Mouse (Mus musculus) lung, adult 2 months (tissue): ENCODE data around the gene Nfkb1.

ENCODE experiments used
- CTCF ChIP-seq: fragments of 200-500 bp; IDR thresholded peaks from 2 replicates; pipeline ENCODE4 v1.5.1; 2011; ENCODE audit warnings: mild to moderate bottlenecking, low read length, control low read depth; ENCODE audit not compliant: insufficient read depth
- POLR2A ChIP-seq: fragments of 200-500 bp; IDR thresholded peaks from 2 replicates; pipeline ENCODE4 v1.6.1; 2011; ENCODE audit warnings: low read depth, mild to moderate bottlenecking, control low read depth, low read length, borderline replicate concordance; ENCODE audit errors: extremely low read depth

DNA sequence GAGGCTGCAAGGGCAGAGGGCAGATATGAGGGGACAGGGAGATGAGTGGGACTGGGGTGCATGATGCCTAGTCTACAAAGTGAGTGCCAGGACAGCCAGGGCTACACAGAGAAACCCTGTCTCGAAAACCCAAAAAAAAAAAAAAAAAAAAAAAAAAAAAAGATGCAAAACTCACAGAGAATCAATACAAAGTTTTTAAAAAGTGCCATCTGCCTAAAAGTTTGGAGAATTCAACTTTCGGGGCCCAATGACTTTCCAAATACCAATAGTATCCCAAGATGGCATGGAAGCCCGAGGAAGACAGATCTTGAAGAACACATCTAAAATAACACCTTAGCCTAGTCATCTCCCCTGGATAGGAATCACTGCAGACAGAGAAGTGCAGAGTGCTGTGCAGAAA lies 93.0 kb downstream of the Nfkb1 start:
- TF ChIP-seq CTCF (no peak), POLR2A (no peak)
